Mouse (Mus musculus) mature B cell (primary cell): ENCODE data around the gene Comp.

Experiments
- in situ Hi-C: fragments of 300-500 bp; cut with MboI; formaldehyde crosslinking; loops from 2 replicates; pipeline ENCODE4 v1.14.3; 2019

The Comp gene

DNA sequence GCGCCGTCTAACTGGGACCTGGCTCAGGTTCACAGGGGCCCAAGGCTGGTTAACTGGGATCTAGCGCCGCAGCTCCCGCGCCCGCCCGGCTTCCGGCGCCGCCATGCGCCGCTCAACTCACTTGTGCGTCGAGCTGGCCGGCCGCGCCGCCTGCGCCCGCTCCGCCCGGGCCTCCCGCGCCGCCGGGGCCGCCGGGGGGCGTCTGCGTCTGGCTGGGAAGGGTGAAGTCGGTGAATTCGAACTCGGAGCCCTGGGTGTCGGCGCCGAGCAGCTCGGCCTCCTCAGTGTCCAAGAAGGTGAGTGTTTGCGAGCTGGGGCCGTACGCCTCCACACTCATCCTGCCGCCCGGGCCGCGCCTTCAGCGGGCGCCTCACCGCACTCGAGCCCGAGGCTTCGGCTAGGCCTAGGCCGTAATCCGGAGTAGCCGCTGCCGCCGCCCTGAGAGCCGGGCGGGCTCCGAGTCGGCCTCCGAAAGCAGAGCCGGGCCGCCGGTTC is 20.7 kb upstream of the Comp start:
- in situ Hi-C loops = no loop called here

DNA sequence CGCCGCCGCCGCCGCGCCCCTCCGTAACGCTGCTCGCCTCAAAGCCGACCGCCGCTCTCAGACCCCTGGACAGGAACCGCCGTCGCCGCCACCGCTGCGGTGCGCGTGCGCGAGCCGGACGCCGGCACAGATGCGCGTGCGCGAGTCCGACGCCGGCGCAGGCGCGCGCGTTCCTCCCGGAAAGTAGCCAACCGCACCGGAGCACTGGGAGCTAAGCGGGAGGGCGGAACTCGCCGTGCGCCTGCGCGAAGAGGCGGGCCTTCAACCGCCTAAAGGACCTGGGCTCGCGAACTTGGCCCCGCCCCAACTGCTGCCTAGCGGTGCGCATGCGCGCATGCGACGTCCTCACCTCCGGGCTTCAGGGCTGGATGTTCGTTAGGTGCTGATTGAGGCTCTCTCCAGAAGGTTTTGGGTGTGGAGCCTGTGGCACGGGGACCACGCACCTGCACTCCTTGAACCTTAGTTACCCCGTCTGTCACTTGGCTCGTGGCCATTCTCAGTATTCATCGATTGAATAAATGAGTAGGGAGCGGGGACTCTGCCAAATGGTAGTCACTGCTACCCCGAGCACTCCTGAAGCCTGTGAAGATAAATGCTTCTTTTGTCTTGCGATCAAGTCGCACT is 20.1 kb upstream of the Comp start, which contains the start of gene Upf1:
TSS of gene Upf1 (minus strand) at position 85 of the 624 bp plus-strand sequence.
- in situ Hi-C loops = no loop called here

DNA sequence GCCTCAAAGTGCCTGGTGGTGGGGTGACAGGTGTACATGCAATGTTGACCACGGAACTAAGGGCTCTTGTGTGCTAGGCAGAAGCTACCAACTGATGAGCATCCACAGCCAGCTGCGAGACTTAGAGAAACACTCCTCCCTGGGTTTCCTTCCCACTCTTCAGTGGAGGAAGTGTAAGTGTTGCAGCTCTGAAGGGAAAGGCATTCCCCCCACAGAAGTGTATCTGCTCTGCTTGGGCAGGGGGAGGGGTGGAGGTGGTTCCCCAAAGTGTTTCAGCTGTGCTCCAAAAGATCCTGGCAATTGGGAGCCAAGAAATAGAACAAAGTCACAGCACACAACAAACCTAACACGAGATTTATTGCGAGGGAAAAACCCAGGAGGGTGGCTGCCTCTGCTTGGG is 19.4 kb upstream of the Comp start:
- in situ Hi-C loops = no loop called here

DNA sequence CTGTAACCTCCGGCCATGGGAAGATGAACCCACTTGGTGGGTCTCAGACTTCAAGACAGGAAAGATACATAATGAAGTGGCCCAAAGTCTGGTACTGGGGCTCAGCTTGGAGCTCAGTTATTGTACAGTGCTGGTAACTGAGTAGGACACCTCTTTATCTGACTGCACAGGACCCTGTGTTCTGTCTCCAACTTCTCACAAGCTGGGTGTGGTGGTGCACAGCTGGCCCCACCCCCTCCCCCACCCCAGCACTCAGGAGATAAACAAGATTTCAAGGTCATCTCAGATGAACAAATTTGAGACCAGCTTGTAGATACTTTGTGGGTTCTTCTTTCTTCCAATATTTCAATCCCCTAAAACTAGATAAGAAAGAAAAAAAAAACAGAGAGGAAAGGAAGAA is 17.2 kb upstream of the Comp start:
- in situ Hi-C loops = no loop called here

DNA sequence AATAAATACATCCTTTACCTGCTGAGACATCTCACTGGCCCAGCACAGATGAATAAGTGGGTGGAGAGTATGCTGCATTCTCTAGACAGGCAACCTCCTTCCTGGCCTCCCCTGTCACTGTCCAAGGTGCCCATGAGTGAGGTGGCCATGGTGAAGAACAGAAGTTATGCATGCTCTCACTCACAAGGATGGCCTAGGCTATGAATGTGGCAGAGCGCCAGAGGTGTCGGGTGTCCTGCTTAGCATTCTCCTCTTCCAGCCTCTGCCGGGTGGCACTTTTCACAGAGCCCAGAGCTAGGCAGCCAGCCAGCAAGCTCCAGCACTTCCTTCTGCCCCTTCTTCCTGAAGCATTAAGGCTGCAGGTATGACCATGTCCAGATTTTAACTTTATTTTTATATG is 13.9 kb upstream of the Comp start:
- in situ Hi-C loops = no loop called here

DNA sequence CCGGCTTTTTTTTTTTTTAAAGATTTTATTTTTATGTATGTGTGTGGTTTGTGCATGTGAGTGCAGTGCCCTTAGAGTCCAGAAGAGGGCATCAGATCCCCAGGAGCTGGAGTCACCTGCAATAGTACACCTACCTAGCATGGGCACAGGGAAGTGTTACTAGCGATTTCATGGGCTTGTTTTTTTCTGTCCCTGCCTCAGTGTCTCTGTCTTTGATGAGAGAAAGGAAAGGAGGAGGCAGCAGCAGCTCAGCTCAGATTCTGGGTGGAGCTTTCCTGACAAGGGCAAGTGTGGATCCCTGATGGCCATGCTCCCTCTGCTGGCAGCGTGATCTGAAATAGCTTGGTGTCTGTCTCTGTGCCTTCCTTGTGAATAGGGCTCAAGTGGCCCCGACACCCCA is 12.6 kb upstream of the Comp start:
- in situ Hi-C loops = no loop called here

DNA sequence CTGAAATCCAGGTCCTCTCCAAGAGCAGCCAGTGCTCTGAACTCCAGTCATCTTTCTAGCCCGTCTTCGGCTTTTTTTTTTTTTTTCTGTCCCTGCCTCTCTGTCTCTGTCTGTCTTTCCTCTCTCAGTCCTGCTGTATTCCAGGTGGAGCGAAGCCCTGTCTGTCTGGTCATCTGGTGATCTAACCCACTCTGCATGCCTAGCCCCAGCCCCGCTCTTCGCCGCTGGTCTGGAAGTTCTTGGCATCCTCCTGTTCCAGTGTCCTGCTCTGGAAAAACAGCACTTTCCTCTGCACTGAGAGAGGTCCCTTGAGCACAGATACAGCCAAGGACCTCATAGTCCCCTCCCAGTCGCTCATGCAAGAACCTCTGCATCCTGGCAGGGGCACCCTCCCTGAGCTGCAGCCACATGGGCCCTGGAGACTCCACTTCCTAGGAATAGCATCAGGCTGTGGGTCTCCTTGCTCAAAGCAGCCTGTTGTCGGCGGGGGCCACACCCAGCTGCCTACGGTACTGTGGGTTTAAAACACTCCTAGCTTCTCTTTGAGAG is 11.8 kb upstream of the Comp start:
- in situ Hi-C loops = no loop called here

DNA sequence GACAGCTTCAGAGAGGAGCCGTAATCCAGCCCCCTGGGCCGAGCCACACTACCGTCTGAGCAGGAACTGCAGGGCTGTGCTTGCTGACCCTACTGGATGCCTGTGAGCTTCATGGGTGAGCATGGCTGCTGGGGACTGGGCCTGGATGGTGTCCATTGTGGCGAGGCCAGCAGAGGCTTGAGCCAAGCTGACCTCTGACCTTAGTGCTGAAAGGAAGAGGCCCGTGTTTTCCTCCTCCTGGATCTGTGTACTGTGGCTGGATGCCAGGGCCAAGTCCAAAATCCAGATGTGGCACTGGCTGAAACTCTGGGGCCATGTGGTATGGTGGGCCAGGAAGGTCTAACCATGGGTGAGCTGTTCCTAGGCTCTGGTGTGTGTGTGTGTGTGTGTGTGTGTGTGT is 9.3 kb upstream of the Comp start:
- in situ Hi-C loops = no loop called here

DNA sequence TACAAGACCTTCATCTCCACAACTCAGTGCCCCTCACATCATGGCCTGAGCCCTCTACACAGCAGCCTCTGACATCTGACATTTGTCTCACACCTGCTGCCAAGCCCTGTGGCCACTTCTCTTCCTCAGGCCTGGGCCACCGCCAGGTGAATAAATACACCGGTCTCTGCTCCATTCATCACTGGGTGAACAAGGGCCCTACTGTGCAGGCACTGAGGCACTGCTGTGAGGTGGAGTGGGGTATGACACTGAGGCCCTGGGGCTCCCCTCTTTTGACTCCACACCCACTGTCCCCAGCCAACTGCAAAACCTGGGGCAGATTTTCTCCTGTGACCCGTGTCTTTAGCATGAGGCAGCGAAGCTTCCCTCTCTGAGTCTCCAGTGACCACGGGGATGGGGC is 6.8 kb upstream of the Comp start:
- in situ Hi-C loops = no loop called here

DNA sequence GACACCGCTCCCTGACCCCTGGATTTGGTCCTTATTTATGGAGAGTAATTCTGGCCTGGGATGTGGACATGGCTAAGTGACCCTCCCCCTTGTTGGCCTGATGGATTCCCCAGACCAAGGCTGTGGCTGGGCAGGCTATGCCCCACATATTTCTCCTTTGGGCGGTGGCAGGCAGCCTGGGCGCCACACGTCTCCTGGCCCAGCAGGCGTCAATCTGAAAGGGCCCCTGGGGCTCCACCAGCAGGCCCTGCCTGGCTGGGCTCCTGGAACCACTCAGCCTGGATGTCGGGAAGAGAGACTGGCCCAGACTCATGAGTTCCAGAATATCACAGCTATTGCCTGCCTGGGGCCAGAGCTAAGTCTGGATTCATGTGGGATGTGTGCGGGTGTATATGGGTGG is 2.9 kb upstream of the Comp start:
- in situ Hi-C loops = no loop called here

DNA sequence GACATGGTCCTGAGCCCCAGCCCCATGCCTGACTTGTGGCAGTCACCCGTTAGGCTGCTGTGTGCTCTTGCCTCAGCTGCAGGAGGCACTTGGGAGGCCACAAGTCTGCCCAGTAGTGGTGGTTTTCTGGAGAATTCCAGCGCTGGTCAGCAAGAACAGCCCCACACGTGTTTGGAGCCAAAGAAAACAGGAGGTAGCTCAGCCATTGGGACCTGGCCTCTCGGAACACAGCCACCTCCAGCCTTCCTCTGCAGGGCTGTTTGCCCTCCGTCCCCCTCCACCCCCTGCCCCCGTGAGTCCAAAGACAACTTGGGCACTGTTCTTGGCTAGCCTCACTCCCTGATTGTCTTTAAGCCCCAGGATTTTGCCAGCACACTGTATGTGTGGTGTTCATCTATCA is 1.4 kb upstream of the Comp start:
- in situ Hi-C loops = no loop called here

DNA sequence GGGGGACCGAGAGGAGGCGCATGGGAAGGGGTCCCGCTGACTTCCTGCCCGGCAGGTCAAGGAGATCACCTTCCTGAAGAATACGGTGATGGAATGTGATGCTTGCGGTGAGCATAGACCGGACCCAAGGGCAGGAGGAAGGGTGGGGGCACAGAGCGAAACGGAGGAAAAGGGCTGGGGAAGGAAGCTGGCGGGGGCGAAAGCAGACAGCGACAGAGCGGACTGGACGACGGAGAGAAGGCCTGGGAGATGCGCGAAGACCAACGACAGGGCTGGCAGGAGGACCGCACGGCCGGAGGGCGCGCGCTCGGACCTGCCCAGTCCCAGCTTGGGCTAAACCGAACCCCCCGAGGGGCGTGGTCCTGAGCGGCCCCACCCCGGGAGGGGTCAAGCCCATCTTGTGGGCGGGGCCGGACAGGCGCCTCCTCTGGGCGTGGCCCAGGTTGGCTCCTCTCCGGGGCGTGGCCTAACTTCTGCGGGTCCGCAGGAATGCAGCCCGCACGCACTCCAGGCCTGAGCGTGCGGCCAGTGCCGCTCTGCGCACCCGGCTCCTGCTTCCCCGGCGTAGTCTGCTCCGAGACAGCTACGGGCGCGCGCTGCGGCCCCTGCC is 1.1 kb downstream of the Comp start:
- in situ Hi-C loops = no loop called here

DNA sequence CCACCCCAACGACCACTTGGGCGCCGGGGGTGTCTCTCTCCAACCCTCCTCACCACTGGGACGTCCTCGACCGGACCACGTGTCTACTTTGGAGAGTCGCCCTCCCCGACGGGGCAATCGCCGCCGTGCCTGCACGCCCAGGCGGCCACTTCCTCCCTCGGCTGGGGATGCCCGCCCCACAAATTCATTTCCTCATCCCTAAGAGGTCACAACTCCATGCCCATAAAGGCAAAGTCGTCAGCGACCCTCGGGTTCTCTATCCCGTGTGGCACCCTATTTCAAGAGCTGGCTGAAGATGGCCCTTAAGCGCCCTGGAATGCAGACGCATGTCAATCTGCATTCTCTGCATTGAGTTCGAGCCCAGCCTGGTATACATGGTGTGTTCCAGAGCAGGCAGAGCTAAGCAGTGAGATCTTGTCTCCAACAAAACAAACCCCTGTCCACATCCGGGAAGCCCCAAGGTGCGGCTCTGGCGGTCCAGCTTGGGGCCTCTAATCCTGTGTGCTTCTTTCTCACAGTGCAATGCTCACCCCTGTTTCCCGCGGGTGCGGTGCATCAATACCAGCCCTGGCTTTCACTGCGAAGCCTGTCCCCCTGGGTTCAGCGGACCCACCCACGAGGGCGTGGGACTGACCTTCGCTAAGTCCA is 2.0 kb downstream of the Comp start:
- in situ Hi-C loops = loop anchor here (5.0 kb wide), 1 partner anchor 132 kb away; the partner anchor contains the start of gene Rex1bd

DNA sequence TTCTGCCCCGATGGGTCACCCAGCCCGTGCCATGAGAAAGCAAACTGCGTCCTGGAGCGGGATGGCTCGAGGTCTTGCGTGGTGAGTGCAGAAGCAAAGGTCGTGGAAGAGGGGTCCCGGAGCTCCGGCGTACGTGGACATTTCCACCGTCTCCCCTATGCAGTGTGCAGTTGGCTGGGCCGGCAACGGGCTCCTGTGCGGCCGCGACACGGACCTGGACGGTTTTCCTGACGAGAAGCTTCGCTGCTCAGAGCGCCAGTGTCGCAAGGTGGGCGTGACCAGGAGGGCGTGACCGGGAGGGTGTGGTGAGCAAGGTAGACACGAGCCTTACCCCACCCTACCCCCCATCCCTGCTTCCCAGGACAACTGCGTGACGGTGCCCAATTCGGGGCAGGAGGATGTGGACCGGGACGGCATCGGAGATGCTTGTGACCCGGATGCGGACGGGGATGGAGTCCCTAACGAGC is 3.0 kb downstream of the Comp start:
- in situ Hi-C loops = loop anchor here (5.0 kb wide), 1 partner anchor 131 kb away; the partner anchor contains the start of gene Rex1bd

DNA sequence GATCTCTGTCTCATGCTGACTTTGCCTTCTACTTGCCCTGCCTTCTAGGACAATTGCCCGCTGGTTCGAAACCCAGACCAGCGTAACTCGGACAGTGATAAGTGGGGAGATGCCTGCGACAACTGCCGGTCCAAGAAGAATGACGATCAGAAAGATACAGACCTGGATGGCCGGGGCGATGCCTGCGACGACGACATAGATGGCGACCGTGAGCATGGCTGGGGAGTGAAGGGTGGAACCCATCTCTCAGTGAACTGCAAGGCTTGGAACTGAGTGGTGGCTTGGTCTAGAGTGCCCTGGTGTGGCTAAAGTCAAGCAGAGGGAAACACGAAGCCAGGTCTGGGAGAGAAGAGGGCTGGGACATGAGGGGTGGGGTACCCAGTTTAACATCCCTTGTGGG is 3.7 kb downstream of the Comp start:
- in situ Hi-C loops = loop anchor here (5.0 kb wide), 1 partner anchor 130 kb away; the partner anchor contains the start of gene Rex1bd

DNA sequence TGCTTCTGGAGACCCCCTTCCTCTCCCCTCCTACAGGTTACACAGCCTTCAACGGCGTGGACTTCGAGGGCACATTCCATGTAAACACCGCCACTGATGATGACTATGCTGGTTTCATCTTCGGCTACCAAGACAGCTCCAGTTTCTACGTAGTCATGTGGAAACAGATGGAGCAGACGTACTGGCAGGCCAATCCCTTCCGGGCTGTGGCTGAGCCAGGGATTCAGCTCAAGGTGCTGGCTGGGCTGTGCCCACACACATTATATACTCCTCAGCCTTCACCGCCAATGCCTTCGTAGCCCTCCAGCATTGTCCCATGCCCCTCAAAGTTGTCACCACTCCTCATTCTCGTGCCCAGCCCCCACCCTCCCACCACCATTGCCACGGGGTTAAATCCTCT is 6.7 kb downstream of the Comp start:
- in situ Hi-C loops = no loop called here

DNA sequence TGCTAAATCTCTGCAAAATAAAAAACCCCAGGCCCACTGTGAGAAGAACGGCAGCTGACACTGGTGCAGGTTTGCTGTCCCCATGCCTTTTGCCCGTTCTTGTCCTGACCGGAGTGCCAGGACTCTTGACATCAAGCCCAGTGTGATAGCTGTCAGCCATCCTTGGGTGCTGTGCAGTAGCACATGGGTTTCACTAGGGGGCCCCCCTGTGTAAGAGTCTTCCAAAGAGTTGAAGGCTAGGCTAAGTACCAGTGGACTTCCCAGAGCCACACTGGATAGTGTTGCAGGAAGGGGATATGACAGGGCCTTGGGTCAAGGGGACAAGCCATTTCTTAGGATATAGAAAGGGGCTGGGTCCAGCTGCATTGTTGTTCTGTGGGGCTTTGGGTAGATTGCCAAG is 9.9 kb downstream of the Comp start:
- in situ Hi-C loops = no loop called here

DNA sequence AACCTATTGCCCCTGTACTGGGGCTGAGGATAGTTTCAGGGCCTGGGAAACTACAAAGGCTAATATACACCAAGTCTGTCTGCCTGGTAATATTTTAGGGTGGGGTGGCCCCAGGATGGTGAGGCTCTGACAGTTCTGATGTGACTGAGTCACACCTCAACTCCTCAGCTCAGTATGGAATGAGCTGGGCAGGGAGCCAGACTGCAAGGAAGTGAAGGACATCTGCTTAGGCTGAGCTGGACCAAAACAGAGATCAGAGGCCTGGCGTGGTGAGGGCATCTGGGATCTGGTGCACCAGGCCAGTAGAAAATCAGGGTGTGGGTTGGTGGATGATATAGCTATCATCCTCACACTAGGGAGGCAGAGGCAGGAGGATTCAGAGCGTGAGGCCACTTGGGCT is 16.3 kb downstream of the Comp start:
- in situ Hi-C loops = no loop called here

DNA sequence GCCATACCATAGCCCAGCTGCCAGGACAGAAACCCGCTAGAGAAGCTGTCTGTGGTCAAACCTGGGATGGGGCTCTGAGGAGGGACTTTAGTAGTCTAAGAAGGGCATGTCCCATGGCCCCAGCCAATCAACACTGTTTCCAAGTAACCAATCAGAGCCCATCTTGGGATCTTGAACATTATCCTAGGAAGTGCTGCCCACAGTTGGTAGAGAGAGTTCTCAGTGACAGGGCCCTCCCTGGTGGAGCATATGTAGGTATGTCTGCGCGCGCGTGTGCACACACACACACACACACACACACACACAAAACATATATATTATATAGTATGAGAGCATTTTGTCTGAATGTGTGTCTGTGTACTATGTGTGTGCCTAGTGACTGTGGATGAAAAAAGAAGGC is 19.7 kb downstream of the Comp start:
- in situ Hi-C loops = no loop called here

DNA sequence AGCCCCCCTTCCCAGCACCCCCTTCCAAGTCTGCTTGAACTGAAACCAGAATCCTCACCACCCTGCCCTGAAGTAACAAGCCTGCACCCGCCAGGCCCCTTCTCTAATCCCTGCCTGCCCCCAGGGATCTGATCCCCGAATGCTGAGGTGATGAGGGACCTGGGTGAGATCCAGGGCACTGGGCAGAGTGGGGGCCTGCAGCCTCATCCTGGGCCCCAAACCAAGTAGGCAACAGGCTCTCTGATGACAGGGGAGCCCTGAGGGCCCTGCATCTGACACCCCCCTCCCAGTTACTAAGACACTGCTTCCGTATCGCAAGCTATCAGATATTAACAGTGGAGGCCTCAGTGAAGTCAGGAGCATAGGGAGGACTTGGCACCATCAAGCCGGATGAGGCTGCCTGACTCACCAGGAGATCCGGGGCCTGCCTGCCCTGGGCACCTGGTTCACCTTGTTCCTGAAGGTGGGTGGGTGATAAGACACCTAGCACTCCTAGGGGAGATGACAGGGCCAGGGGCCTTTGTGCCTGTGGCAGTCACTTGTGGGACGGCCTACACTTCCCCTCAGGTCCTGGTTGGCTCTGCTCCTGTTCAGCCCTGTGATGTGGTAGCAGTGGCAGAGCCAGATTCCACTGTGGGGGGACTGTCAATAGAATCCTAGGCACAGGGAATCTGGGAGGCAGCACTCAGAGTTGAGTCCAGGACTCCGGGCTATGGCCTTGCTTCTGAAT is 21.1 kb downstream of the Comp start:
- in situ Hi-C loops = no loop called here

DNA sequence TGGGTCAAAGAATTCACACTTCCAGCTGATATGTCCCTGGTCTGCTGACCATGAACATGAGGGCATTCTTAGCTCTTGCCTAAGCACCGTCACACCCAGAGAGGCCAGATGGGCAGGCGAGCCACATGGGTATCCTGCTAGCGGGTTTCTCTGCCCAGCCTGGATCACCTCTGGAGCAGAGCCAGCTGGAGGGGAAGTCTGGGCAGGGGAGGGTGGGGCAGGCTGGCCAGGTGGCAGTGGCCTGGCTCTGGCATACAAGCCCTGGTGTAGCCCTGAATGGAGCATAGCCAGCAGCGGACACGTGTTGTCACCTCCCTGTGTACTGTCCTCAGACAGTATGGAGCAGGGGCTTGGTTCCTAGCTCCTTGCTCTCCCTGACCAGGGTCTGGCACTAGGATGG is 22.3 kb downstream of the Comp start:
- in situ Hi-C loops = no loop called here

DNA sequence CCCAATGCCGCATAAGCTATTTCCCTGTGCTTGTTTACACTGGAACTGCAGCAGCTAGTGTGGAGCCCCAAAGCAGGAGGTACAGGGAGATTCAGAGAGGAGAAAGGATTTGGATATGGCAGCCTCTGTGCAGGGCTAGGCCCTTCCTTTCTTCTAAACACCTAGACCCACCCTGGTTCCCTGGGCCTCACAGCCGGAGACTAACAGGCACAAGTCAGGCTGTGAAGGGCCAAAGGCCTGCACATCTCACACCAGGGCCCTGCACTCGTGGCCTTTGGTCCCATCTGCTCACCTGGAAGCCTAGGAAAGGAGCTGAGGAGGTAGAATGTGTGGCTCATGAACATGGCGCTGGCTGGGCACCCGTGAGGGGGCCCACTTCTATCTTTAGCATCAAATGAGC is 22.8 kb downstream of the Comp start:
- in situ Hi-C loops = no loop called here
